Mouse (Mus musculus) MEL-GATA-1-ER (cell line): Measurements from ENCODE around the gene Trim43a.
A peak's percentile ranks its signal among the peaks of the same experiment; 100 is the strongest.
"Not testable (repeated sequence)": the region's sequence is repeated elsewhere in the genome, so short reads cannot be mapped to it uniquely, and the experiment has no call there.

Experiments
- DNase-seq: peaks from one replicate; pipeline ENCODE4 v3.0.0-alpha.2; 2012; ENCODE audit warnings: low read depth; ENCODE audit errors: extremely low read depth

The Trim43a gene

DNA sequence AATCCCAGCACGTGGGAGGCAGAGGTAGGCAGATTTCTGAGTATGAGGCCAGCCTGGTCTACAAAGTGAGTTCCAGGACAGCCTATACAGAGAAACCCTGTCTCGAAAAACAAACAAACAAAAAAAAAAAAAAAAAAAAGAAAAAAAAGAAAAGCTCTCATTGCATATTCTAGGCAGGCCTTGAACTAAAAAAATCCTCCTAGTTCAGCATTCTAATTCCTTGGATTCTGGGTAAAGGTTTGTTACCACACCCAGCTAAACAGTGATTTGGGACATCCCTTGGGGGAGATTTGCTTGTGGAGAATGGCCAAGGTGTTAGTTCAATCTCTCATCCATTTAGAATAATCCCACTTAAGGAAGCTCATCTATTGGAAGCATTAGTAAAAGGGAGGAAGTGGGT lies at the start of gene Trim43a:
Gene Trim43a (plus strand): TSS at position 301 of the 400 bp plus-strand sequence.
- DNase-seq, result not testable (repeated sequence)

DNA sequence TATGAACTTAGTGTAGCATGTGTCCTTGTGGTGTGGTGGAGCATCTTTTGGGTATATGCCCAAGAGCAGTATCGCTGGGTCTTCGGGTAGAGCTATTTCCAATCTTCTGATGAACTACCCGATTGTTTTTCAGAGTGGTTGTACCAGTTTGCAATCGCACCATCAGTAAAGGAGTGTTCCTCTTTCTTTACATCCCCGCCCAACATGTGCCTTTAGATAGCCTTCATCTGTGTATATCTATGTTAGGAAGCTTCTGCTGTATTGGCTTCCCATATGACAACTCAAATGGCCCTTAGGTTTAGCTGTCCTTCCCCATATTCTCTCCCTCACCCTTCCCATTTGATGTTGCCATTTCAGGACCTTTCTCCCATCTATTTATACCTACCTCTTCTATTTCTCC lies 46.6 kb upstream of the Trim43a start:
- DNase-seq, result no peak

- peak; percentile 81 for DNase-seq
These were observed 41.0 kb upstream of the Trim43a start for GRCm38 (mm10) chr9:88539546-88540224.

GRCm38 (mm10) chr9:88542816-88543215 lies 37.9 kb upstream of the Trim43a start:
- DNase-seq, result no peak

- no peak for DNase-seq
These were observed 35.2 kb upstream of the Trim43a start for GRCm38 (mm10) chr9:88545534-88545933.

- peak; percentile 66 for DNase-seq
These were observed 34.5 kb upstream of the Trim43a start for GRCm38 (mm10) chr9:88546166-88546565.

- no peak for DNase-seq
These were observed 34.0 kb upstream of the Trim43a start for GRCm38 (mm10) chr9:88546657-88547056.

GRCm38 (mm10) chr9:88547270-88547669 lies 33.4 kb upstream of the Trim43a start:
- DNase-seq, result peak; percentile 89

GRCm38 (mm10) chr9:88547851-88548613 lies 32.7 kb upstream of the Trim43a start, which contains the start of gene Zfp949:
Gene Zfp949 (plus strand): TSS chr9:88548020.
- peak; percentile 86 for DNase-seq

GRCm38 (mm10) chr9:88548614-88548945 lies 32.1 kb upstream of the Trim43a start:
- DNase-seq, result no peak

GRCm38 (mm10) chr9:88553071-88553470 lies 27.6 kb upstream of the Trim43a start:
- DNase-seq, result no peak

GRCm38 (mm10) chr9:88558146-88558545 lies 22.5 kb upstream of the Trim43a start:
- DNase-seq, result no peak

DNA sequence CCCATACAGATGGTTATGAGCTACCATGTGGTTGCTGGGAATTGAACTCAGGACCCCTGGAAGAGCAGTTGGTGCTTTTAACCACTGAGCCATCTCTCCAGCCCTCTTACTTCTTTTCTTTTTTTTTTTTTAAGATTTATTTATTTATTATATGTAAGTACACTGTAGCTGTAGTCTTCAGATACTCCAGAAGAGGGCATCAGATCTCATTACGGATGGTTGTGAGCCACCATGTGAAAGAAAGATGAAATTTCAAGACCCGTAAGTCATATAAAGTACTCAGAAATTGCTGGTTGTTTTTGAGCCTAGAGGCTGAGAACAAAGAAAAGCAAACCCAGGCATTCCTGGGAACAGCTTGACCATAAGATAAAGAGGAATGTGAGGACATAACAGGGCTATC lies 19.2 kb upstream of the Trim43a start:
- not testable (repeated sequence) for DNase-seq

DNA sequence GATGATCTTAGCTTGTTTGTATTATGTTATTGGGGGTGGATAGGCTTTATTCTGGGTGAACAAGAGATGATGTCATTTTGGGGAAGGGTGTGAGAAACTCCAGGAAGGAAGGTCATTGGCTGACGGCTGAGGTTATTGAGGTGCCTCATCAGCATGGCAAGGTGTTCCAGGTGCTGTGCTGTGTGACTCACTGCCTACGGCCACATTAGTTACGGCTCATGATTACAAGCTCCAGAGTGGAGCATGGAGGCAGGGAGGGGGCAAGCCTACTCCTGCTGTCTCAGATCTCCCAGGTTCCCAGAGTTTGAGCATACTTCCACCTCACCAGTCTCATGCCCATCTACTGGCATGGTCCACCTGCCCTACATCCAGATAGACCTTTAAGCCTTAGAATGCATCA lies 10.2 kb upstream of the Trim43a start:
- DNase-seq, result not testable (repeated sequence)

GRCm38 (mm10) chr9:88593708-88594107 lies 13.0 kb downstream of the Trim43a start:
- DNase-seq, result not testable (repeated sequence)

- peak; percentile 6 for DNase-seq
These were observed 18.8 kb downstream of the Trim43a start for GRCm38 (mm10) chr9:88599206-88600162.

GRCm38 (mm10) chr9:88625803-88626514 lies 45.3 kb downstream of the Trim43a start:
- DNase-seq, result not testable (repeated sequence)

GRCm38 (mm10) chr9:88638125-88638524 lies 57.4 kb downstream of the Trim43a start:
- DNase-seq, result not testable (repeated sequence)
